Mouse (Mus musculus): ENCODE results near the gene Dusp7.

Dusp7 gene

DNA sequence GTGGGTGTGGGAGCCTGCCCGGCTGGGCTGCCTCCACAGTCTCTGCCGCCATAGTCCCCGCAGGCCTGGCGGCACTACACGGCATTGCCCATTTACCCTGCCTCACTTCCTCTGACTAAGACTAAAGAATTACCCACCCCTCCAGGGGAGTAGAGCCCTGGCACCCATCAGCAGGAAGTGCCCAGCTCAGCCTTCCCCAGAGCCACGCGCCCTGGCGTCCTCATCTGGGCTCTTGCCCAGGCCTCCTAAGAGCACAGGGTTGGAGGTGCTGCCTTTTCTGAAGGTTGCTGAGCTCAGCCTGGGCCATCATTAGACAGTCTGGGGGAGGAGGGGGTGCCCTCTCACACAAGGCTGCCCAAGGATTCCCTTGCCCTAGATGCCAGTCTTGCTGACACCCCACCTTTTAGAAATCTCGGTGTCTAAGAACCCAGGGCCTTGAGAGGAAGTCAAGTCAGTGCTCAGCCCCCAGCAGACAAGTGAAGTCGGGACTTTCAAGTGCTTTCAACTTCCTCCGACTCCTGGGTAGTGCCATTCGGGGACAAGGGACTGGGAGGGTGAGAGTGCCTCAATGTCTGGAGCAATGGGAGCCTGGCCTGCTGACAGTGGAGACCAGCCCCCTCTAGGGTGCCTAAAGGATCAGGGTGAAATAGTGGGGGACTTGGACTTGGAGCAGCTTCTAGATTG lies 17.9 kb downstream of the Dusp7 start:
- no peak for DNase-seq (ENCODE audit: low spot score in 2 of 2)

GRCm38 (mm10) chr9:106392828-106393527 lies 24.5 kb downstream of the Dusp7 start:
- DNase-seq (ENCODE audit: low spot score in 2 of 2), result no peak

- DNase-seq (ENCODE audit: low spot score in 2 of 2), result no peak
Measured at GRCm38 (mm10) chr9:106393548-106393947, 25.1 kb downstream of the Dusp7 start.

DNA sequence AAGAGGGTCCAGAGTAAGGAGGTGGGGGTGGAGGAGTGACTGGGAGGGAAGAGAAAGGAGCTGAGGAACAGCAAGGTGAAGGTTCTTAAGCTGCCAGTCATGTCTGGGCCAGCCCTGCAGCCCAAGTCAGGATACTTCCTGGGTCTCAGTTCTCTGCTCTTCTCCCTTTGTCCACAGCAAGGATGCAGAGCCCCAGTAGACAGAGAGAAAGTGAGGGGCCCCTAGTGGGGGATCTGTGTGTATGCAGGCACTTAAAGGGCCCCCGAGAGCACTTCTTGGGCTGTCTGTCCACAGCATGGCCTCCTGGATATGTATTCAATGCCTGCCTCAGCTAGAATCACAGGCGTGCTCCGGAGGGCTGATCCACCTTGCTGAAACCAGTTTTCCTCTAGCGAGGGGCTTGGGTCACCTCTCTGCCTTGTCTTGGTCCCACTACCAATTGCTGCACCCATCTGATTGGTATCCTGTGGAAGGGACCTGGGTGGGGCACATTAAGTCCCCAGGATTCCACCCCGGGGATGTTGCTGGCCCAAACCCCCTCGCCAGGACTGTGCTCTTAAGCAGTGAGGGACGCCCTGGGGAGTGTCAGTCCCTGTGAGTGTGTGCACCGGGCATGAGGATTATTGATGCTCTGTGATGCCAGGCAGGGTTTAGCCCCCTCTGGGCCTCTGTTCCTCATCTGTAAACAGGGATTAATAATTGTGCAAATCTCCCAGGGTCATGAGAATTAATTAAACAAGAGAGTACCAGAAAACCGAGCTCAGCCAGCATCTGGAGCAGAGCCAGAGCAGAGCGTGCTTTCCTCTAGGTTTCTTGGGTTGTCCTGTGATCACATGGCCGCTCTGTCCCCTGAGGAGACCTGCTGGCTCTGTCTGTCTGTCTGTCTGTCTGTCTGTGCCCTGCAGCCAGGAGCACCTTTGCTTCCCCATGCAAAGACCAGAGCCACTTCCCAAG lies 26.5 kb downstream of the Dusp7 start:
- no peak for DNase-seq (ENCODE audit: low spot score in 2 of 2)

- no peak for DNase-seq (ENCODE audit: low spot score in 2 of 2)
Measured at GRCm38 (mm10) chr9:106397733-106398132, 29.3 kb downstream of the Dusp7 start.

GRCm38 (mm10) chr9:106398667-106399311 lies 30.4 kb downstream of the Dusp7 start:
- DNase-seq (ENCODE audit: low spot score in 2 of 2), result no peak

- no peak for DNase-seq (ENCODE audit: low spot score in 2 of 2)
Measured at GRCm38 (mm10) chr9:106399808-106400207, 31.4 kb downstream of the Dusp7 start.

GRCm38 (mm10) chr9:106402149-106402548 lies 33.7 kb downstream of the Dusp7 start:
- DNase-seq (ENCODE audit: low spot score in 2 of 2), result no peak

GRCm38 (mm10) chr9:106402607-106403375 lies 34.4 kb downstream of the Dusp7 start:
- no peak for DNase-seq (ENCODE audit: low spot score in 2 of 2)

- DNase-seq (ENCODE audit: low spot score in 2 of 2), result no peak
Measured at GRCm38 (mm10) chr9:106405275-106405674, 36.8 kb downstream of the Dusp7 start.

- DNase-seq (ENCODE audit: low spot score in 2 of 2), result no peak
Measured at GRCm38 (mm10) chr9:106406443-106407078, 38.1 kb downstream of the Dusp7 start.

- DNase-seq (ENCODE audit: low spot score in 2 of 2), result no peak
Measured at GRCm38 (mm10) chr9:106409096-106409495, 40.7 kb downstream of the Dusp7 start.

DNA sequence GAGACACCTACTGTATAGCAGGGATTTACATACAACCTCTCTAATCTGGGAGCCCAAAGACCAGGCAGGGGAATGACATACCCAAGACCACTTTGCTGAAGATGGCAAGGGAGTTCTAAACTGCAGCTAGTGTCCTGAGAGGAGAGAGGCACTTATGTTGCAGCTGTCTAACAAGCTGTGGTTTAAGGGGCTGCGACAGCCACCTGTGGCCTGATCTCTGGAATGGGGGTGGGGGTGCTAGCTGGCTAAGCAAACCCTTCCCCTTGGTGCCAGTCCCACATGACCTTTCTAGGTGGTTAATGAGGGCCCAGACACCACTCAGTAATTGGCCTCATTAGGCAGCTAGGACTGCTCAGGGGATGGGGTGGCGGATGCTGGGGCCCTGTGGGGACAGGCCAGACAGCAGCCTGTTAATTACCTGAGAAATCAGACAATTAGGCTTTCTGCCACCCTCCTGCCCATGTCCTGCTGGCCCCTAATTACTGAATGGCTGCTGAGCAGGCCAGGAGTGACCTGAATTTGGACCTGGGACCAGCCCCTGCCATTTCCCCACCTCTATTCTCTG lies 41.7 kb downstream of the Dusp7 start:
- no peak for DNase-seq (ENCODE audit: low spot score in 2 of 2)

GRCm38 (mm10) chr9:106411091-106411594 lies 42.7 kb downstream of the Dusp7 start:
- no peak for DNase-seq (ENCODE audit: low spot score in 2 of 2)

DNA sequence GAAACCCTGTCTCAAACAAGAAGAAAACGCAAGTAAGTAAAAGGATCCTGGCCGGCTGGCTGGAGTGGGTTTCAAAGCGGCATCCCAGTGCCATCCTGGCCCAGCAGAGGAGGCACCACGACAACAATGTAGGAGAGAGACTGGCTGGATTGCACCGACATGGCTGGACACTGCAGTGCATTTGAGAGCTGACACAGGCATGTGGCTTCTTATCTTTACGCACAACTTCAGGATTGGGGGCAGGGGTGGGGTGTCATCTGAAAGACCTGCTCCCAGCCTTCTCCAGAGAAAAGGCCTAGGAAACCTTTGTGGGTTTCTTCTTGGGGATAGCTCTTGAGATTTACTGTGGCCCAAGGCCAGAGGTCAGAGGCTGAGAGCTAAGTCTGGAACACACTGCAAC lies 43.3 kb downstream of the Dusp7 start:
- DNase-seq (ENCODE audit: low spot score in 2 of 2), result no peak

DNA sequence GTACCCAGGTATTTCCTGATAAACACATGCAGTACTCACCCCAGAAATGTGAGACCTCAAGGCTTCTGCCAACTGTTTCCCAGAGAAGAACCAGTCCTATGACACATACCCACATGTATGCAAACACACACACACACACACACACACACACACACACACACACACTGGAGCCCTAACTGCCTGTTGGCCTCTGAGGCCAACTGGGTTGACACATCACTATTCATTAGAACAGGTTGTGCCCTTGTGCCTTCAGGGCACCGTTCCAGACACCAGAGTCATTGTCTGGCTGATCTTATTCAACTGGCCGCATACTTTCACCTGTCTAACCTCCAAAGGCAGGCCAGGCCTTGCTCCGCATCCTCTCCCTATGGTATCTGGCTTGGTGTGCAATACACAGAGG lies 43.8 kb downstream of the Dusp7 start:
- no peak for DNase-seq (ENCODE audit: low spot score in 2 of 2)

GRCm38 (mm10) chr9:106413606-106414005 lies 45.2 kb downstream of the Dusp7 start:
- no peak for DNase-seq (ENCODE audit: low spot score in 2 of 2)

DNA sequence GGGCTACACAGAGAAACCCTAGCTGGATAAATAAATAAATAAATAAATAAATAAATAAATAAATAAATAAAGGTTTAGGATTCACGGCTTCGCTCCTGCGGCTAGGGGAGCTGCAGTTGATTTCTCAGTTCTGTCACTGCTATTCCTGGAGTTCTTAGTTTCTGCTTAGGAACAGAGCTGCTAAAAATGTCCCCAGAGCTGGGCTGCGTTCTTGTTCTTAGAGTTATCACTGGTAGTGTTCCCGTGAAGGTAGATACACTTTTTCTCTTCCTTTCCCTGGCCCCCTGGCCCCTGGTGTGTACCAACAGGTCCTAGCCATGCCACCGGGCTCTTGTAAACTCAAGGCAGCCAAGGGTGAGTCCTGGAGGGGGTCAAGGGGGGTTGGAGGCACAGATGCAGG lies 48.4 kb downstream of the Dusp7 start:
- DNase-seq (ENCODE audit: low spot score in 2 of 2), result no peak

- peak; percentile 88 to 92 for DNase-seq (ENCODE audit: low spot score in 2 of 2)
Measured at GRCm38 (mm10) chr9:106417841-106418625, 49.6 kb downstream of the Dusp7 start.
